Mouse (Mus musculus): ENCODE measurements around the gene Dio1.

The Dio1 gene

GRCm38 (mm10) chr4:107314479-107314805, 7.5 kb upstream of the Dio1 start:
- POLR2A ChIA-PET, result interaction anchor here (0.6 to 2.1 kb wide), 20 partner anchors 9 to 136 kb away, joined by 3 to 11 read pairs (median 4); partner anchors contain the start of genes Tmem59 (in 3 of the 4), Hspb11 (in 2 of the 4), Tceanc2 (in 2 of the 4) and Lrrc42 (in 1 of the 4)
- CTCF ChIA-PET, result interaction anchor here in 1 of 4 experiments (1.0 kb wide), 1 partner anchor 35 kb away, joined by 3 read pairs; no protein-coding TSS in a partner anchor

GRCm38 (mm10) chr4:107313690-107314478, 6.9 kb upstream of the Dio1 start, which contains the start of gene Yipf1:
Gene Yipf1 (plus strand): TSS chr4:107314363.
- ChIA-PET POLR2A (interaction anchor here in 3 of 4 experiments (0.6 to 2.1 kb wide), 16 partner anchors 8 to 135 kb away, joined by 3 to 11 read pairs (median 4); partner anchors contain the start of genes Hspb11 (in 2 of the 3), Lrrc42 (in 1 of the 3), Tceanc2 (in 1 of the 3) and Tmem59 (in 1 of the 3)), CTCF (interaction anchor here in 1 of 4 experiments (1.0 kb wide), 1 partner anchor 35 kb away, joined by 3 read pairs; no protein-coding TSS in a partner anchor)

DNA sequence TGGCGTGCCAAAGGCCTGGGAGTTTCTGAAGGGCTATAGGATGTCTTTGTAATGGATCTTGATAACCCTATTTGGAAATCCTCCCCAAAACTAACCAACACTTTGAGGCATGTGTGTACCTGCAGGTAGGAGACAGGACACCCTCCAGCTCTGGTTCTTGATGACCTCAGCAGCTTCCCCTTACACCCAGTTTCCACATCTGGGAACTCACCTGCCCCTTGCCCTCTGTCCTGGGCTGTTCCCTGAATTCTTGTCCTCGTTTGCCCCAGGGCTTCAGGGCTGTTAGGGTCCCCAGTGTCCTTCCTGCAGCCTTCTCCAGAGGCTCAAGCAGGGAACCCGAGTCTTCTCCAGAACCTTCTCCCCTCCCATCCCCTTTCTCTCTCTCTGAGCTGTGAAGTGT, 3.4 kb downstream of the Dio1 start:
- POLR2A ChIA-PET, result interaction anchor here in 1 of 4 experiments (1.0 kb wide), 1 partner anchor 46 kb away, joined by 3 read pairs; no protein-coding TSS in a partner anchor
- CTCF ChIA-PET, result interaction anchor here in 1 of 4 experiments (0.6 kb wide), 1 partner anchor 611 kb away, joined by 4 read pairs; no protein-coding TSS in a partner anchor

GRCm38 (mm10) chr4:107302832-107303231, 4.1 kb downstream of the Dio1 start:
- POLR2A ChIA-PET, result interaction anchor here in 1 of 4 experiments (1.0 kb wide), 1 partner anchor 47 kb away, joined by 3 read pairs; no protein-coding TSS in a partner anchor

DNA sequence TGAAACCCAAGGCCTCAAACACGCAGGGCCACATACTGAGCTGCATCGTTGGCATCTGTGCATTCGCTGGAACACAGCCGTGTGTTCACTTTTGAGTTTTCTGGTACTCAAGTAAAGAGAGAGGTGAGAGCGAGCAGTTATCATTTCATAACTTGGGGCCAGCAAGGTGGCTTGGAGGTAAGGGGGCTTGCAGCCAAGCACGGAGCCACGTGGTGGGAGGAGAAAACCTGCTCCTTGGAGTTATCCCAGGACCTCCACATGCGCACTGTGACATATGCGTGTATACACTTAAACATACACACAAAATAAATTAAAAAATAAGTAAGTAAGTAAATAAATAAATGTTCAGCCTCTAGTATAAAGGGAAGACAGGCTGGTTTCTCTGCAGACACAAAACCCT, 4.7 kb downstream of the Dio1 start:
- CTCF ChIA-PET, result no interaction called here
- POLR2A ChIA-PET, result no interaction called here

More at GRCm38 (mm10) chr4:107302832-107303231, 4.1 kb downstream of the Dio1 start:
- CTCF ChIA-PET, result no interaction called here

GRCm38 (mm10) chr4:107300902-107301555, 5.9 kb downstream of the Dio1 start:
- ChIA-PET CTCF (interaction anchor here in 1 of 4 experiments (0.5 kb wide), 1 partner anchor 416 kb away, joined by 6 read pairs; no protein-coding TSS in a partner anchor), POLR2A (no interaction called here)

DNA sequence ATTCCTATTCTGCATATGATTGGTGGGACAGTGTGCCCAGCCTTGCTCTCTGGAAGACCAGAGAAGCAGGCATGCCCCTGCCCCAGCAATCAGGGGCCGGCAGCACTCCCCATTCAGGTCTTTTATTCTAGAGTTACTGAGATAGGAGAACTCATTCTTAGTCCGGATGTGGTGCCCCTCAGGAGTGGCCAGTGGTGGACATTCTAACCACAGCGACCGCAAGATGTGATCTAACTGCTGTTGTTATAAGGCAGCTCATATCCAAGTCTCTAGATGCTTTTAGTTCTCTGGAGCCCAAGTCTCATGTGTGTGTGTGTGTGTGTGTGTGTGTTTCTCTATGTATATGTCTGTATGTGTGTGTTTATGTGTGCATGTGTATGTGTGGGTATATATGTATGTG, 6.6 kb downstream of the Dio1 start:
- ChIA-PET POLR2A (interaction anchor here in 2 of 4 experiments (0.6 to 1.0 kb wide), 5 partner anchors 13 to 47 kb away, joined by 3 to 7 read pairs (median 4); partner anchors contain the start of genes Hspb11 (in 1 of the 2) and Lrrc42 (in 1 of the 2)), CTCF (interaction anchor here in 1 of 4 experiments (1.1 kb wide), 1 partner anchor 154 kb away, joined by 4 read pairs; no protein-coding TSS in a partner anchor)

- ChIA-PET POLR2A (interaction anchor here in 2 of 4 experiments (0.6 to 1.0 kb wide), 5 partner anchors 13 to 47 kb away, joined by 3 to 7 read pairs (median 4); partner anchors contain the start of genes Hspb11 (in 1 of the 2) and Lrrc42 (in 1 of the 2)), CTCF (interaction anchor here in 1 of 4 experiments (1.1 kb wide), 1 partner anchor 154 kb away, joined by 4 read pairs; no protein-coding TSS in a partner anchor)
These were observed 7.1 kb downstream of the Dio1 start for GRCm38 (mm10) chr4:107299779-107300340.

GRCm38 (mm10) chr4:107298071-107298606, 8.8 kb downstream of the Dio1 start:
- POLR2A ChIA-PET, result interaction anchor here in 1 of 4 experiments (0.7 kb wide), 1 partner anchor 46 kb away, joined by 3 read pairs; no protein-coding TSS in a partner anchor
- CTCF ChIA-PET, result no interaction called here

GRCm38 (mm10) chr4:107292273-107292662, 14.7 kb downstream of the Dio1 start:
- POLR2A ChIA-PET, result interaction anchor here in 2 of 4 experiments (1.0 to 3.1 kb wide), 6 partner anchors 9 to 114 kb away, joined by 3 to 15 read pairs (median 4); partner anchors contain the start of genes Hspb11 (in 1 of the 2), Lrrc42 (in 1 of the 2) and Tmem59 (in 1 of the 2)
- CTCF ChIA-PET, result interaction anchor here in 1 of 4 experiments (0.9 kb wide), 1 partner anchor 409 kb away, joined by 5 read pairs; no protein-coding TSS in a partner anchor

DNA sequence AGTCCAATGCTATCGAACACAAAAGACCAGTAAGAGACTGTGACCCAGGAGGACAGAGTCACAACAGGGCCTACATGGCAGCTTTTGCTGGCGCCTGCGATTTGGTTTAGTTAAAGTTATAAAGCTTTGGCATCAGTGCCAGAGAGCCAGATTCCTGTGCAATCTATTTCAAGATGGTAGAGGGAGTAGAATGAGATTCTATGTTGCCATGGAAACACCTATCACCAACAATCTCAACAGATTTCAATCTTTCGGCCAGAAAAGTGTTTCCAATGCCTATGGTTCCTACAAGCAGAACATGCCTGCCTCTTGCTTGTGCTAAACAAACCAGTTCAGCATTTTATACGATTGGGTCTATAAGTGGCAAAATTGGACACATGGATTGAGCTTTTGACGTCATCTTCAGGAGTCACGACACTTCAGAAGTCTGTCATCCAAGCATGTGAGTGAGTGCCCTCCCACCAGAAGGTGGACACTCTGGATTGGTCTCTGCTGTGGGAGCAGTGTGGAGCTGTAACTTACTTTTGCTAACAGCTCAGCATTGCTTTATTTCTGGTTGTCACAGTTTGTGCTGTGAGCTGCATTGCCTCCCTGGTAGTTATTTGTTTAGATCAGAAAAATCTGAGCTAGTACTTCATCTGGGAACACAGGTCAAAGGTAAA, 15.2 kb downstream of the Dio1 start:
- ChIA-PET CTCF (interaction anchor here in 1 of 4 experiments (0.9 kb wide), 1 partner anchor 410 kb away, joined by 5 read pairs; no protein-coding TSS in a partner anchor), POLR2A (interaction anchor here in 2 of 4 experiments (1.0 to 3.1 kb wide), 6 partner anchors 9 to 113 kb away, joined by 3 to 15 read pairs (median 4); partner anchors contain the start of genes Hspb11 (in 1 of the 2), Lrrc42 (in 1 of the 2) and Tmem59 (in 1 of the 2))

DNA sequence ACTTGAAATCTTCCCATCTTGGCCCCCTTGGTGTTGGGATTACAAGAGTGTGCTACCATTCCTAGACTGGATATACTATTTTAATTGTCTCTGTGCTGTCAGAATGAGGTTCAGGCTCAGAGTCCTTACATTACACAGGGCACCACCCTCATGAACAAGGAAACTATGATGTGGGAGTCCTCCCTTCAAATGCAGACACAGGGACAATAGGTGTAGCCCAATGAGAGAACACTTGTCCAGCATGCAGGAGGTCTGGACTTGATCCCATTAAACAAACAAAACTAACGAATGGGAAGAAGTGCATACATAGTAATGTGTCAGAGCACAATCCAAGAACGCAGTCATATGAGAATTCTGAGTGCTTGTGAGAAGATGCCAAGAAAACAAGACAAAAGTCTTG, 19.5 kb downstream of the Dio1 start:
- POLR2A ChIA-PET, result interaction anchor here in 2 of 4 experiments (0.8 to 0.9 kb wide), 3 partner anchors 10 to 54 kb away, joined by 3 read pairs; no protein-coding TSS in a partner anchor
- CTCF ChIA-PET, result no interaction called here

- ChIA-PET CTCF (interaction anchor here in 1 of 4 experiments (0.5 kb wide), 1 partner anchor 105 kb away, joined by 5 read pairs; no protein-coding TSS in a partner anchor), POLR2A (interaction anchor here in 1 of 4 experiments (0.6 to 1.6 kb wide), 3 partner anchors 47 to 398 kb away, joined by 3 to 4 read pairs (median 3); no protein-coding TSS in a partner anchor)
These were observed 20.6 kb downstream of the Dio1 start for GRCm38 (mm10) chr4:107286386-107286785.

GRCm38 (mm10) chr4:107285446-107286200, 21.3 kb downstream of the Dio1 start:
- ChIA-PET CTCF (no interaction called here), POLR2A (interaction anchor here in 3 of 4 experiments (0.6 to 1.6 kb wide), 8 partner anchors 8 to 82 kb away, joined by 3 to 7 read pairs (median 4); partner anchors contain the start of genes Hspb11 (in 1 of the 3) and Lrrc42 (in 1 of the 3))

- ChIA-PET CTCF (interaction anchor here in 1 of 4 experiments (0.5 kb wide), 1 partner anchor 371 kb away, joined by 4 read pairs; no protein-coding TSS in a partner anchor), POLR2A (interaction anchor here in 3 of 4 experiments (0.6 to 2.5 kb wide), 12 partner anchors 10 to 492 kb away, joined by 3 to 15 read pairs (median 4); no protein-coding TSS in a partner anchor)
These were observed 26.0 kb downstream of the Dio1 start for GRCm38 (mm10) chr4:107280843-107281475.
